Mouse (Mus musculus) limb, embryonic 10.5 days (tissue): Measurements from ENCODE around the gene Gm20605. TPM values are rescaled to one million over a fixed set of nuclear protein-coding genes. Genes with fewer than 3 reads are reported as not detected.

Experiments
- DNase-seq: peaks from one replicate; pipeline ENCODE4 v3.0.0-alpha.2; 2017; ENCODE audit warnings: low spot score
- H3K27ac ChIP-seq: fragments of 300-500 bp; sonication (generic); 2 replicates; pipeline ENCODE4 v1.5.1; 2016; ENCODE audit warnings: mild to moderate bottlenecking
- H3K27me3 ChIP-seq: fragments of 300-500 bp; sonication (generic); 2 replicates; pipeline ENCODE4 v1.6.1; 2016; ENCODE audit warnings: low read depth, mild to moderate bottlenecking; ENCODE audit not compliant: poor library complexity, severe bottlenecking
- H3K36me3 ChIP-seq: fragments of 300-500 bp; sonication (generic); 2 replicates; pipeline ENCODE4 v1.6.1; 2016; ENCODE audit warnings: mild to moderate bottlenecking, moderate library complexity
- H3K4me1 ChIP-seq: fragments of 300-500 bp; sonication (generic); 2 replicates; pipeline ENCODE4 v1.6.1; 2016
- H3K4me3 ChIP-seq: fragments of 300-500 bp; sonication (generic); 2 replicates; pipeline ENCODE4 v1.5.1; 2016; ENCODE audit warnings: mild to moderate bottlenecking, moderate library complexity
- H3K9me3 ChIP-seq: fragments of 300-500 bp; sonication (generic); replicated peaks from 2 replicates; pipeline ENCODE4 v1.6.1; 2016; ENCODE audit warnings: mild to moderate bottlenecking
- WGBS: fragments of 180-500 bp; shearing (Covaris S2); methylation state at CpG from one replicate; pipeline ENCODE4 v1.1.7; 2016; 5-methylcytosine and 5-hydroxymethylcytosine counted together
- polyA plus RNA-seq: library from polyadenylated mRNA; unstranded; fragments of >200 nt; fragmentation: Nextera tagmentation; extraction: Ambion mirVana; gene quantifications from 2 replicates; pipeline ENCODE4 v1.2.1, GENCODE M21; 2016

Gm20605 gene
- polyA plus RNA-seq, 1 experiment from 2014 or later: 14.8 TPM

- no peak for DNase-seq
- no peaks in the 10 kb centered on the region for H3K9me3 ChIP-seq
- H3K4me3 ChIP-seq: no peak overlapping the region
- H3K27ac ChIP-seq: peak overlapping the region; percentile 27
- H3K4me1 ChIP-seq: peaks cover 18% of the 10 kb centered on the region
- WGBS: 31% methylated on average over 9 of the region's 9 CpGs
- peaks cover 26% of the 10 kb centered on the region for H3K36me3 ChIP-seq
- no peaks in the 10 kb centered on the region for H3K27me3 ChIP-seq
These were observed 42.7 kb downstream of the Gm20605 start for GRCm38 (mm10) chr5:137671443-137672240.

GRCm38 (mm10) chr5:137672361-137672760 lies 43.4 kb downstream of the Gm20605 start:
- peaks cover 18% of the 10 kb centered on the region for H3K4me1 ChIP-seq
- H3K27me3 ChIP-seq: no peaks in the 10 kb centered on the region
- no peaks in the 10 kb centered on the region for H3K9me3 ChIP-seq
- 88% methylated on average over 5 of the region's 5 CpGs for WGBS
- no peak for DNase-seq
- H3K4me3 ChIP-seq: no peak overlapping the region
- peaks cover 23% of the 10 kb centered on the region for H3K36me3 ChIP-seq
- no peak overlapping the region for H3K27ac ChIP-seq

GRCm38 (mm10) chr5:137673015-137673414 lies 44.0 kb downstream of the Gm20605 start:
- DNase-seq: no peak
- no peaks in the 10 kb centered on the region for H3K9me3 ChIP-seq
- WGBS: 89% methylated on average over 6 of the region's 6 CpGs
- no peak overlapping the region for H3K27ac ChIP-seq
- H3K4me1 ChIP-seq: peaks cover 18% of the 10 kb centered on the region
- H3K36me3 ChIP-seq: peaks cover 23% of the 10 kb centered on the region
- H3K27me3 ChIP-seq: no peaks in the 10 kb centered on the region
- H3K4me3 ChIP-seq: no peak overlapping the region

GRCm38 (mm10) chr5:137674786-137675185 lies 45.8 kb downstream of the Gm20605 start:
- H3K27ac ChIP-seq: no peak overlapping the region
- H3K4me1 ChIP-seq: peaks cover 18% of the 10 kb centered on the region
- no peak overlapping the region for H3K4me3 ChIP-seq
- H3K36me3 ChIP-seq: peaks cover 33% of the 10 kb centered on the region
- no peak for DNase-seq
- H3K9me3 ChIP-seq: no peaks in the 10 kb centered on the region
- H3K27me3 ChIP-seq: no peaks in the 10 kb centered on the region
- 94% methylated on average over 8 of the region's 8 CpGs for WGBS

- Histone ChIP-seq H3K27me3 (no peaks in the 10 kb centered on the region), H3K9me3 (no peaks in the 10 kb centered on the region), H3K27ac (no peak overlapping the region), H3K36me3 (peaks cover 53% of the 10 kb centered on the region), H3K4me1 (peaks cover 3% of the 10 kb centered on the region; the same call in 1 of the 2 replicates), H3K4me3 (no peak overlapping the region)
- no peak for DNase-seq
- WGBS: 96% methylated on average over 8 of the region's 8 CpGs
These were observed 48.9 kb downstream of the Gm20605 start for GRCm38 (mm10) chr5:137677859-137678258.

GRCm38 (mm10) chr5:137678736-137679135 lies 49.8 kb downstream of the Gm20605 start:
- Histone ChIP-seq H3K4me3 (no peak overlapping the region), H3K27me3 (no peaks in the 10 kb centered on the region), H3K9me3 (no peaks in the 10 kb centered on the region), H3K4me1 (peaks cover 12% of the 10 kb centered on the region), H3K27ac (no peak overlapping the region), H3K36me3 (peaks cover 53% of the 10 kb centered on the region)
- WGBS: 91% methylated on average over 3 of the region's 3 CpGs
- DNase-seq: no peak

GRCm38 (mm10) chr5:137679726-137680125 lies 50.8 kb downstream of the Gm20605 start:
- WGBS: 84% methylated on average over 4 of the region's 4 CpGs
- H3K27me3 ChIP-seq: no peaks in the 10 kb centered on the region
- H3K36me3 ChIP-seq: peaks cover 50% of the 10 kb centered on the region
- H3K4me3 ChIP-seq: no peak overlapping the region
- peaks cover 22% of the 10 kb centered on the region for H3K4me1 ChIP-seq
- H3K9me3 ChIP-seq: no peaks in the 10 kb centered on the region
- H3K27ac ChIP-seq: no peak overlapping the region
- DNase-seq: no peak

GRCm38 (mm10) chr5:137682526-137682925 lies 53.6 kb downstream of the Gm20605 start:
- no peak overlapping the region for H3K4me3 ChIP-seq
- H3K9me3 ChIP-seq: no peaks in the 10 kb centered on the region
- H3K4me1 ChIP-seq: peaks cover 26% of the 10 kb centered on the region
- 95% methylated on average over 6 of the region's 6 CpGs for WGBS
- no peak overlapping the region for H3K27ac ChIP-seq
- peaks cover 16% of the 10 kb centered on the region; the same call in 1 of the 2 replicates for H3K27me3 ChIP-seq
- peaks cover 36% of the 10 kb centered on the region for H3K36me3 ChIP-seq
- DNase-seq: no peak

- Histone ChIP-seq H3K27ac (peak overlapping the region; percentile 89), H3K4me3 (peak overlapping the region; percentile 83), H3K27me3 (peaks cover 16% of the 10 kb centered on the region; the same call in 1 of the 2 replicates), H3K36me3 (peaks cover 27% of the 10 kb centered on the region), H3K9me3 (no peaks in the 10 kb centered on the region), H3K4me1 (peaks cover 26% of the 10 kb centered on the region)
- WGBS: 19% methylated on average over 28 of the region's 28 CpGs
- DNase-seq: peak; percentile 61
These were observed 54.7 kb downstream of the Gm20605 start for GRCm38 (mm10) chr5:137683388-137684293.

- peaks cover 26% of the 10 kb centered on the region for H3K4me1 ChIP-seq
- peak within 1 kb of the TSS; percentile 89 for H3K27ac ChIP-seq
- peaks cover 21% of the 10 kb centered on the region for H3K36me3 ChIP-seq
- peak; percentile 93 for DNase-seq
- peaks cover 16% of the 10 kb centered on the region; the same call in 1 of the 2 replicates for H3K27me3 ChIP-seq
- peak within 1 kb of the TSS; percentile 83 for H3K4me3 ChIP-seq
- H3K9me3 ChIP-seq: no peaks in the 10 kb centered on the region
- under 1% methylated on average over 61 of the region's 62 CpGs for WGBS
These were observed 55.5 kb downstream of the Gm20605 start, which contains the start of gene Agfg2 for GRCm38 (mm10) chr5:137684294-137685123. Gene Agfg2, minus strand, starts transcription at chr5:137684726.

GRCm38 (mm10) chr5:137685653-137686052 lies 56.7 kb downstream of the Gm20605 start:
- no peak overlapping the region for H3K4me3 ChIP-seq
- 0 out of 2 replicates have a peak overlapping the region, but pooled peaks have one; percentile 89 for H3K27ac ChIP-seq
- DNase-seq: no peak
- H3K9me3 ChIP-seq: no peaks in the 10 kb centered on the region
- H3K27me3 ChIP-seq: peaks cover 16% of the 10 kb centered on the region; the same call in 1 of the 2 replicates
- 93% methylated on average over 3 of the region's 3 CpGs for WGBS
- H3K4me1 ChIP-seq: peaks cover 28% of the 10 kb centered on the region
- H3K36me3 ChIP-seq: peaks cover 16% of the 10 kb centered on the region

- peaks cover 16% of the 10 kb centered on the region; the same call in 1 of the 2 replicates for H3K27me3 ChIP-seq
- H3K36me3 ChIP-seq: peaks cover 10% of the 10 kb centered on the region
- 85% methylated on average over 6 of the region's 6 CpGs for WGBS
- H3K4me3 ChIP-seq: no peak overlapping the region
- peaks cover 29% of the 10 kb centered on the region for H3K4me1 ChIP-seq
- H3K27ac ChIP-seq: no peak overlapping the region
- no peaks in the 10 kb centered on the region for H3K9me3 ChIP-seq
- DNase-seq: no peak
These were observed 57.3 kb downstream of the Gm20605 start for GRCm38 (mm10) chr5:137686127-137686790.
